18 mouse cellular contexts compared by ENCODE assay signal in the genomic region with DNA sequence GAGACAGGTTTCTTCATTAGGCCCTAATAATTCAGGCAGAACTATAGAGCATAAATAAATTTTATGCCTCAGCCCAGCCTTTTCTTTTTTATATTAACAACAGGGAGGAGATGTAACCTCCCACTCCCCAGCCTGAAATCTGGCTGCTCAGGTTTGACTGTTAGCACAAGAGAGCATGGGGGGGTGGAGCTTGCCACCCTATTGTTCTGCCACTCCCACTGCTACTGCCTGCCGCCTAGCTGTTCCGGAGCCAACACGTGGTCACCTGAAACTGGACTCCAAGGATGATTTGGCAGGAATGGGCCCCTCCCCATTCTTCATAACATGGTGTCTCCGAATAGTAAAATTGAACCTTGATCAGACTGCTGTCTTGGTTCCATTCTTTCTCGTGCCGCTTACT. TPM values are rescaled to one million over a fixed set of nuclear protein-coding genes. Genes with fewer than 3 reads are reported as not detected.
"Had no signal": no experiment of that assay in that cellular context is flagged by ENCODE, and none has a peak within 500 bp of the region (broad histone marks: within the 10 kb centered on the region; RNA-seq: fewer than 3 reads in every experiment).

No protein-coding gene starts in this region.

RNA-seq across cellular contexts. Expression of a gene that starts 15.9 kb away (rescaled TPM):
- polyA plus RNA-seq: limb, embryonic 10.5 days; liver, adult 2 months; macrophage; midbrain, embryonic 10.5 days; midbrain, embryonic 13.5 days; midbrain, embryonic 14.5 days; myocyte; neural tube, embryonic 11.5 days had no signal

RNA-seq across cellular contexts. Expression of a gene that starts 45.3 kb away (rescaled TPM):
- polyA plus RNA-seq: limb, embryonic 10.5 days; limb, embryonic 11.5 days; limb, embryonic 12.5 days; limb, embryonic 13.5 days; liver, adult 2 months; liver, embryonic 11.5 days; liver, postnatal 0 days; lung, embryonic 14.5 days; macrophage; midbrain, embryonic 10.5 days; midbrain, embryonic 11.5 days; midbrain, embryonic 12.5 days; midbrain, embryonic 14.5 days; midbrain, embryonic 16.5 days; myocyte; neural tube, embryonic 11.5 days; neural tube, embryonic 12.5 days had no signal
